Mouse (Mus musculus): Measurements from ENCODE around the gene Rtn4ip1.

The Rtn4ip1 gene

DNA sequence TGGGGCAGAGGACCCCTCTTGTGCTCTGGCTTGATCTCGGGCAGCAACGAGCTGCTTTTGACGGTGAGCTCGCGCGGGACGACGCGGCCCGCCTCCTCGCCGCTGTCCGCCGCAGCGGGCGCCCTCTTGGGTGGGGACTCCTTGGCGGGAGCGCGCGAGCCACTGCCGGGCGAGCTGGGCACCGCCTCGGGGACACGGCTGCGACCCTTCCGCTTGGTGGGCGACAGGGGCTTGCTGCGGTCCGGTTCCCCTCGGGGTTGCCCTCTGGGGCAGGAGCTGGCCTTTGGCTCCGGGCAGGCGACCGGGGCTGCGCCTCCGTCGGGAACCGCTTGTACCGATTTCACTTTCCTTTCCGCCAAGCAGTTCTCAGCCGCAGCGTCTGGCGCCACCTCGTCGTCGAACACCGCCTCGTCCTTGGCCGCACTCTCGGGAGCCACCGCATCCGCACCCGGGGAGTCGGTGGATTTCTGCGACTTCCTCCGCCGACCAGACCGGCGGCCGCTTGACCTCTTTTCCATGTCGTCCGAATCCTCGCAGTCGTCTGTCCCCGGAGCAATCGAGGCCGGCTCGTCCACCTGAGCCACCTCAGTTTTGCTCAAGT is 102.0 kb downstream of the Rtn4ip1 start:
- peak; percentile 52 for DNase-seq

- peak; percentile 35 for DNase-seq
Measured at GRCm38 (mm10) chr10:44004221-44004751, 102.7 kb downstream of the Rtn4ip1 start.

- DNase-seq = peak; percentile 91
Measured at GRCm38 (mm10) chr10:44005677-44006641, 104.4 kb downstream of the Rtn4ip1 start.

Data from kidney, adult 11 months (tissue).